Comparison of ENCODE assay signal across 19 mouse cellular contexts in the genomic region with DNA sequence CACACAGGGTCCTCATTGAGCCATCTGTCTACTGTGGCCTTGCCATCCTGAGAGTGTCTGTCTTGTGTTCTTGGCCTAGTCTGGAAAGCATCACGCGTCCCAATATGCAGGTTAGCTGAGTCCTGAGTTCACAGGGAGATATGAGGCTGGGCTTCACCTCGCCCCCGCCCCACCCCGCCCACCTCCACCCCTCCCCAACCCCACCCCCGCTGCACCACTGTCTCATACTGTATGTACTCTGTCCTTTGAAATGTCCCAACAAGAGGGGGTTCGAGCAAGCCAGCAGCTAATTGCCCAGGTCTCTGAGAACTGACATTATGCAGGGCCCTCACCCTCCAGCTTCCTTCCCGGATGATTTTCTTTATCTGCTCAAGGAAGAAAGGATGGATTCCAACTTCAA.
"Had no signal": no experiment of that assay in that cellular context is flagged by ENCODE, and none has a peak within 500 bp of the region (broad histone marks: within the 10 kb centered on the region; RNA-seq: fewer than 3 reads in every experiment).

No protein-coding gene starts in this region.

- H3K4me2 ChIP-seq: limb, embryonic 13.5 days; lung, embryonic 15.5 days; midbrain, embryonic 11.5 days; neural tube, embryonic 12.5 days; neural tube, embryonic 15.5 days; stomach, embryonic 15.5 days had no signal

- H3K9me3 ChIP-seq: kidney, embryonic 15.5 days; limb, embryonic 13.5 days; lung, embryonic 15.5 days; neural tube, embryonic 12.5 days; neural tube, embryonic 15.5 days; stomach, embryonic 15.5 days had no signal

- H3K36me3 ChIP-seq: kidney, embryonic 15.5 days; limb, embryonic 13.5 days; lung, embryonic 15.5 days; neural tube, embryonic 12.5 days; neural tube, embryonic 15.5 days; stomach, embryonic 15.5 days had no signal

- H3K4me3 ChIP-seq: kidney, embryonic 15.5 days; limb, embryonic 13.5 days; lung, embryonic 15.5 days; neural tube, embryonic 12.5 days; neural tube, embryonic 15.5 days; stomach, embryonic 15.5 days had no signal

- H3K9ac ChIP-seq: kidney, embryonic 15.5 days; limb, embryonic 13.5 days; lung, embryonic 15.5 days; neural tube, embryonic 12.5 days; neural tube, embryonic 15.5 days; stomach, embryonic 15.5 days had no signal

- DNase-seq: kidney, adult 11 months; kidney, adult 8-10 months; kidney, postnatal 10 days; left cerebral cortex, postnatal 4 days; lung, adult 18-20 months; lung, postnatal 10 days; lung, postnatal 4 days; midbrain, embryonic 14.5 days; right cerebral cortex, adult 18-20 months; right cerebral cortex, postnatal 25 days; spleen, adult 18-20 months; thymus, postnatal 25 days had no signal

- H3K27ac ChIP-seq: kidney, embryonic 15.5 days; limb, embryonic 13.5 days; lung, embryonic 15.5 days; neural tube, embryonic 12.5 days; neural tube, embryonic 15.5 days; stomach, embryonic 15.5 days had no signal
